Comparison of ENCODE assay signal across 7 mouse cellular contexts in genomic region chr13:22015479-22016450, GRCm38 (mm10). TPM values are rescaled to one million over a fixed set of nuclear protein-coding genes. Genes with fewer than 3 reads are reported as not detected.
DNase-seq lines count a peak whose midpoint lies in the region; ATAC-seq and TF ChIP-seq lines count a peak whose summit lies in the region.

No protein-coding gene starts in this region.

- no peaks in the 10 kb centered on the region for H3K9me3 ChIP-seq in G1E (replicated peaks)
- no peaks in the 10 kb centered on the region for H3K9me3 ChIP-seq in forebrain, embryonic 12.5 days

- H3K9ac ChIP-seq in forebrain, embryonic 12.5 days, result no peak overlapping the region

- WGBS in forebrain, embryonic 12.5 days, result 13% methylated on average over 27 of the region's 27 CpGs

- peak; percentile 54; the same call in 1 of the 2 replicates for ATAC-seq in G1E (ENCODE audit: extremely low read depth, insufficient number of reproducible peaks, low FRiP score, poor library complexity, severe bottlenecking)
- peak; percentile 72 for ATAC-seq in forebrain, embryonic 12.5 days (ENCODE audit: low FRiP score)

- intact Hi-C loops in heart, postnatal 10 days (cut with DNase I), result loop anchor here (2.0 kb wide), 1 partner anchor 19 kb away; no protein-coding TSS in a partner anchor

- no peak for TF ChIP-seq CTCF in G1E (IDR thresholded peaks at IDR 0.05; ENCODE audit: low read depth, low read length)

- DNase-seq in G1E (ENCODE audit: low spot score), result no peak
- DNase-seq in adrenal gland, postnatal 4 days (ENCODE audit: low spot score in 2 of 2), result peak; percentile 18 to 49
- peak; percentile 77 to 80 for DNase-seq in heart, postnatal 10 days
- peak; percentile 50 to 63 for DNase-seq in layer of hippocampus, adult 18-20 months (ENCODE audit: low spot score in 2 of 2)
- peak; percentile 60 to 68 for DNase-seq in lung, adult 18-20 months
- DNase-seq in retina, postnatal 1 day, result peak; percentile 86

- H3K4me2 ChIP-seq in forebrain, embryonic 12.5 days, result 0 out of 2 replicates have a peak overlapping the region, but pooled peaks have one; percentile 19

- H3K4me3 ChIP-seq in G1E (ENCODE audit: low read depth, low read length), result no peak overlapping the region; the same call in 1 of the 2 replicates
- H3K4me3 ChIP-seq in forebrain, embryonic 12.5 days (replicated peaks), result no peak overlapping the region; the same call in 1 of the 2 replicates

- H3K27ac ChIP-seq in forebrain, embryonic 12.5 days, result no peak overlapping the region

- peaks cover 24% of the 10 kb centered on the region for H3K4me1 ChIP-seq in G1E (ENCODE audit: insufficient read depth, low read depth, low read length)
- H3K4me1 ChIP-seq in forebrain, embryonic 12.5 days, result peaks cover 6% of the 10 kb centered on the region; the same call in 1 of the 2 replicates

- H3K27me3 ChIP-seq in G1E (ENCODE audit: insufficient read depth, low read length), result peaks cover 20% of the 10 kb centered on the region
- H3K27me3 ChIP-seq in forebrain, embryonic 12.5 days, result peaks cover 66% of the 10 kb centered on the region

- no peaks in the 10 kb centered on the region for H3K36me3 ChIP-seq in G1E (replicated peaks)
- no peaks in the 10 kb centered on the region for H3K36me3 ChIP-seq in forebrain, embryonic 12.5 days (replicated peaks)

RNA-seq across cellular contexts. Expression of gene Prss16, which starts 6.2 kb away (rescaled TPM):
- total RNA-seq in G1E (2014; fragmentation: Nextera tagmentation) (not detected in 2 replicates), G1E (2017) (0.22 and 0.23 TPM in 2 replicates)
- 0.03 and 0.04 TPM in 2 replicates for polyA plus RNA-seq in G1E (2012)
- total RNA-seq in adrenal gland, postnatal 4 days (2021), result not detected
- polyA plus RNA-seq in forebrain, embryonic 12.5 days (2016; fragmentation: Nextera tagmentation; extraction: Ambion mirVana), result 0.28 TPM in 1 of 2 replicates, not detected in the other
- total RNA-seq in heart, postnatal 10 days (2021), result not detected
- 1 to 10 TPM in 1 of 2 experiments, under 1 TPM in 1; 0.58 to 1.3 TPM for total RNA-seq in layer of hippocampus, adult 18-20 months (2021)

RNA-seq across cellular contexts. Expression of gene Hist1h2ah, which starts 19.6 kb away (rescaled TPM):
- total RNA-seq in G1E (2014; fragmentation: Nextera tagmentation) (177 and 303 TPM in 2 replicates), G1E (2017) (2,043 and 4,016 TPM in 2 replicates)
- polyA plus RNA-seq in G1E (2012), result 5,681 and 9,617 TPM in 2 replicates
- total RNA-seq in adrenal gland, postnatal 4 days (2021), result 100 to 1,000 TPM; 349 to 449 TPM
- 7.0 and 22.0 TPM in 2 replicates for polyA plus RNA-seq in forebrain, embryonic 12.5 days (2016; fragmentation: Nextera tagmentation; extraction: Ambion mirVana)
- 100 to 1,000 TPM; 181 to 187 TPM for total RNA-seq in heart, postnatal 10 days (2021)
- total RNA-seq in layer of hippocampus, adult 18-20 months (2021), result 10 to 100 TPM in 1 of 2 experiments, 1 to 10 TPM in 1; 4.9 to 45.9 TPM

RNA-seq across cellular contexts. Expression of gene Hist1h2bk, which starts 19.9 kb away (rescaled TPM):
- total RNA-seq in G1E (2014; fragmentation: Nextera tagmentation) (229 and 286 TPM in 2 replicates), G1E (2017) (1,693 and 2,296 TPM in 2 replicates)
- 11.8 and 30.4 TPM in 2 replicates for polyA plus RNA-seq in G1E (2012)
- 100 to 1,000 TPM; 500 to 615 TPM for total RNA-seq in adrenal gland, postnatal 4 days (2021)
- 10.0 and 10.5 TPM in 2 replicates for polyA plus RNA-seq in forebrain, embryonic 12.5 days (2016; fragmentation: Nextera tagmentation; extraction: Ambion mirVana)
- 100 to 1,000 TPM; 213 to 221 TPM for total RNA-seq in heart, postnatal 10 days (2021)
- total RNA-seq in layer of hippocampus, adult 18-20 months (2021), result 10 to 100 TPM; 11.4 to 16.1 TPM

RNA-seq across cellular contexts. Expression of gene Hist1h4i, which starts 25.4 kb away (rescaled TPM):
- 26.2 and 52.2 TPM in 2 replicates for total RNA-seq in G1E (2014; fragmentation: Nextera tagmentation)
- total RNA-seq in G1E (2017), result 284 and 309 TPM in 2 replicates
- polyA plus RNA-seq in G1E (2012), result 12.6 and 17.3 TPM in 2 replicates
- 100 to 1,000 TPM; 221 to 240 TPM for total RNA-seq in adrenal gland, postnatal 4 days (2021)
- 44.5 and 46.9 TPM in 2 replicates for polyA plus RNA-seq in forebrain, embryonic 12.5 days (2016; fragmentation: Nextera tagmentation; extraction: Ambion mirVana)
- 10 to 100 TPM; 70.8 to 71.4 TPM for total RNA-seq in heart, postnatal 10 days (2021)
- total RNA-seq in layer of hippocampus, adult 18-20 months (2021), result 10 to 100 TPM; 65.4 to 84.2 TPM

RNA-seq across cellular contexts. Expression of gene Hist1h2ag, which starts 27.0 kb away (rescaled TPM):
- total RNA-seq in G1E (2014; fragmentation: Nextera tagmentation) (141 and 253 TPM in 2 replicates), G1E (2017) (901 and 1,517 TPM in 2 replicates)
- 27.9 and 53.3 TPM in 2 replicates for polyA plus RNA-seq in G1E (2012)
- total RNA-seq in adrenal gland, postnatal 4 days (2021), result 100 to 1,000 TPM; 373 to 414 TPM
- 82.7 and 84.6 TPM in 2 replicates for polyA plus RNA-seq in forebrain, embryonic 12.5 days (2016; fragmentation: Nextera tagmentation; extraction: Ambion mirVana)
- total RNA-seq in heart, postnatal 10 days (2021), result 100 to 1,000 TPM; 142 to 176 TPM
- total RNA-seq in layer of hippocampus, adult 18-20 months (2021), result 10 to 100 TPM in 1 of 2 experiments, 1 to 10 TPM in 1; 7.8 to 10.3 TPM

Comparison
In these comparisons a context has a peak if more than half of its experiments do, and no peak if none do; other contexts are left out.
1. RNA of gene Hist1h2bk, which starts 19.9 kb away (total RNA-seq): 229 to 2,296 TPM in G1E, 500 to 615 TPM in adrenal gland, postnatal 4 days and 213 to 221 TPM in heart, postnatal 10 days; 11.4 to 16.1 TPM in layer of hippocampus, adult 18-20 months; every median in the first group is over 10 times any median in the second.